Mouse (Mus musculus): ENCODE results near the gene Arhgef3.

GRCm38 (mm10) chr14:27171175-27171830, 56.6 kb downstream of the Arhgef3 start:
- no peak for TF ChIP-seq MAFK (IDR thresholded peaks at IDR 0.05; ENCODE audit: insufficient read depth, low read depth, low read length)
- no peak for TF ChIP-seq HCFC1 (IDR thresholded peaks at IDR 0.05; ENCODE audit: borderline replicate concordance, insufficient read depth, low read length)
- no peak for TF ChIP-seq CHD2 (IDR thresholded peaks at IDR 0.05; ENCODE audit: low read depth, low read length)

All from ES-E14 (cell line).